Mouse (Mus musculus) liver, embryonic 14.5 days (tissue): ENCODE results near the gene Ergic1. TPM values are rescaled to one million over a fixed set of nuclear protein-coding genes. Genes with fewer than 3 reads are reported as not detected.
A peak's percentile ranks its signal among the peaks of the same experiment; 100 is the strongest.

Experiments used
- ATAC-seq: fragments of 200-750 bp; cut with Nextera tagmentation; 2 replicates; pipeline ENCODE4 v1.8.0; 2017; ENCODE audit warnings: moderate number of reproducible peaks, mild to moderate bottlenecking, moderate library complexity; ENCODE audit not compliant: insufficient read depth
- DNase-seq, 3 experiments: peaks; one replicate each; pipeline ENCODE4 v3.0.0-alpha.2; 2012 to 2013; ENCODE audit warnings: low read depth in 3 of 3, low spot score in 3 of 3
- H3K27ac ChIP-seq: fragments of 300-500 bp; sonication (generic); 2 replicates; pipeline ENCODE4 v1.5.1; 2014; ENCODE audit warnings: moderate library complexity, mild to moderate bottlenecking, control low read depth, inconsistent platforms
- H3K27me3 ChIP-seq: fragments of 300-500 bp; sonication (generic); 2 replicates; pipeline ENCODE4 v1.6.1; 2014; ENCODE audit warnings: mild to moderate bottlenecking, low read length, moderate library complexity; ENCODE audit not compliant: control insufficient read depth, insufficient read depth
- H3K36me3 ChIP-seq: fragments of 300-500 bp; sonication (generic); replicated peaks from 2 replicates; pipeline ENCODE4 v1.6.1; 2014; ENCODE audit warnings: low read depth; ENCODE audit not compliant: control insufficient read depth, insufficient read depth
- H3K4me1 ChIP-seq, 2 experiments: fragments of 200-500 bp in 1 of 2; fragments of 300-500 bp in 1 of 2; sonication (generic) in 1 of 2; replicated peaks; 2 replicates each; pipeline ENCODE4 v1.6.1; 2012 to 2014; ENCODE audit warnings: antibody characterized with exemption in 1 of 2, inconsistent platforms in 1 of 2, low read length in 1 of 2; ENCODE audit not compliant: control insufficient read depth in 2 of 2, insufficient read depth in 2 of 2
- H3K4me2 ChIP-seq: fragments of 300-500 bp; sonication (generic); 2 replicates; pipeline ENCODE4 v1.6.1; 2014; ENCODE audit warnings: low read depth, mild to moderate bottlenecking, control low read depth, moderate library complexity
- H3K4me3 ChIP-seq, 2 experiments: fragments of 200-500 bp in 1 of 2; fragments of 300-500 bp in 1 of 2; sonication (generic) in 1 of 2; 2 replicates each; pipeline ENCODE4 v1.5.1; 2012 to 2014; ENCODE audit warnings: low read depth in 2 of 2, low read length in 2 of 2, mild to moderate bottlenecking in 2 of 2, control low read depth in 1 of 2, inconsistent platforms in 1 of 2, moderate library complexity in 1 of 2; ENCODE audit not compliant: insufficient read depth in 1 of 2
- H3K9ac ChIP-seq: fragments of 300-500 bp; sonication (generic); replicated peaks from 2 replicates; pipeline ENCODE4 v1.6.1; 2014; ENCODE audit warnings: mild to moderate bottlenecking, control low read depth, moderate library complexity
- H3K9me3 ChIP-seq: fragments of 300-500 bp; sonication (generic); 2 replicates; pipeline ENCODE4 v1.6.1; 2016; ENCODE audit warnings: low read length, mixed read lengths; ENCODE audit not compliant: control insufficient read depth
- CTCF ChIP-seq: IDR thresholded peaks from 2 replicates; pipeline ENCODE4 v1.5.1; 2016; ENCODE audit warnings: antibody characterized with exemption, low read depth, control low read depth
- EP300 ChIP-seq: IDR thresholded peaks from 2 replicates; pipeline ENCODE4 v1.6.1; 2016; ENCODE audit warnings: antibody characterized with exemption, low read depth
- WGBS: fragments of 180-500 bp; shearing (Covaris S2); extraction: QIAGEN DNeasy Blood & Tissue Kit; methylation state at CpG from one replicate; pipeline ENCODE4 v1.1.7; 2014; ENCODE audit not compliant: insufficient replicate concordance; 5-methylcytosine and 5-hydroxymethylcytosine counted together
- polyA plus RNA-seq, 2 experiments: library from polyadenylated mRNA; depleted of rRNA in 1 of 2; stranded (reverse) in 1 of 2; unstranded in 1 of 2; fragments of >200 nt; fragmentation: Nextera tagmentation in 1 of 2; extraction: Ambion mirVana in 1 of 2; gene quantifications; 2 replicates each; pipeline versions ENCODE4 v1.2.1 to v1.2.3; 2012 to 2014

Gene Ergic1
- polyA plus RNA-seq, 2 experiments, result 26.0 to 33.4 TPM

DNA sequence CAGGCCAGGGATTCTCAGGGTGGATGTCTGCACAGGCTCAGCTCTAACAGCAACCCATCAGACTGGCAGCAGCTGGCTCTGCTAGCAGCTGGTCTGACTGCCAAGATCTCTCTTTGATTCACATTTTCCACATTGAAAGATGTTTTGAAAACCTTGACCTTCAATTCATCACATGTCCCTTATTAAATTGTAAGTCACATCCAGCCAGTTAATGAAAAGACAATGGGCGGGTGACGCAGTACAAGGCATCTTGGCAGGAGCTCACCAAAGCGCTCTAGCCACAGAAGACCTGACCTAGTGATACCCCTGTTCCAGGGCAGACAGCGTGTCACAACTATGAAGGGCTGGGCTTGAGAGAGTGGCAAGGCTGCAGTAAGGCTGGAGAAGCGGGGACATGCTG lies 21.0 kb downstream of the Ergic1 start:
- no peaks in the 10 kb centered on the region for H3K36me3 ChIP-seq
- DNase-seq (no peak), ATAC-seq (no peak)
- no peaks in the 10 kb centered on the region for H3K9me3 ChIP-seq
- no peak overlapping the region for H3K9ac ChIP-seq
- WGBS, result 89% methylated on average over 5 of the region's 5 CpGs
- no peak overlapping the region for H3K4me2 ChIP-seq
- H3K27me3 ChIP-seq, result no peaks in the 10 kb centered on the region
- H3K4me1 ChIP-seq, result peaks cover 0 to 13% of the 10 kb centered on the region in 2 experiments; a peak in 2 of 4 replicates
- no peak overlapping the region for H3K4me3 ChIP-seq
- H3K27ac ChIP-seq, result no peak overlapping the region
- TF ChIP-seq CTCF, result no peak
- no peak for TF ChIP-seq EP300

DNA sequence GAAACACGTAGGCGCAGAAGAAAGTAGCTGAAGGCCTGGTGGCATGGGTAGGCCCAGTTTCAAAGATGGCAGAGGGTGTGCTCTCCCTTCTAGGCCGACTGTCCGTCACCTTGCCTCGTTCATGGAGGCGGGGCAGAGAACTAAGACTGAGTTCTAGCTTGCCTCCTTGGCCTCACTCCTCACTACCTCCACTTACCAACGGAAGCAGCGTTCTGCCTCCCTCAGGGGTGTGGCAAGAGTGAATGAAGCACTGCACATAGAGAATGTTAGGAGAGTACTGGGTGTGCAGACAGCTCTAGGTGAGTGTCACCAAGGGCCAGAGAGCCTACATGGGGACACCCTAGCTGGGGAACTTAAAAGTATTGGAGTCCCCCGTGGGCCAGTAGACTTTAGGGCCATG lies 21.8 kb downstream of the Ergic1 start:
- Histone ChIP-seq H3K4me3 (no peak overlapping the region), H3K4me2 (no peak overlapping the region), H3K27me3 (no peaks in the 10 kb centered on the region), H3K9ac (no peak overlapping the region), H3K9me3 (no peaks in the 10 kb centered on the region), H3K4me1 (peaks cover 0 to 13% of the 10 kb centered on the region in 2 experiments; a peak in 2 of 4 replicates), H3K36me3 (no peaks in the 10 kb centered on the region; the same call in 1 of the 2 replicates), H3K27ac (no peak overlapping the region)
- no peak for DNase-seq
- WGBS, result 77% methylated on average over 9 of the region's 9 CpGs
- ATAC-seq, result no peak
- TF ChIP-seq EP300 (no peak), CTCF (no peak)

DNA sequence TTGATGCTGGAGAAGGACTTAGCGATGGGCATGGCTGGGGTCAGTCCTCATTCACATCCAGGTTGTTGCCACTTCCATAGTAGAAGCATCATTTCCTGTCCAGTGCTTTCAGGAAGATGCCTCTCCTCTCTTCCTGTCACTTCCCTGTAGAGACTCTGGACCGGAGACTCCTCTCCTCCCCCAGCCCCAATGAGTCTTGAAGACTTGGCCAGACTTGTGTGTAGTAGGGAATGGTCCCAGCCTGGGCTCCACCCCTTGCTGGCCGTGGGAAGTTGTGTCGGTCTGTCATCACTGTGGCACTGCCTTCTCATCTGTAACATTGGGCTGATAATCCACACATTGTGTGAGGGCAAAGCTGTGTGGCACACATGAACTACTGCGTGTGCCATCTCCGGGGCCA lies 22.3 kb downstream of the Ergic1 start:
- DNase-seq (no peak), ATAC-seq (no peak)
- TF ChIP-seq EP300, result no peak
- TF ChIP-seq CTCF, result no peak
- Histone ChIP-seq H3K27me3 (no peaks in the 10 kb centered on the region), H3K4me2 (no peak overlapping the region), H3K36me3 (no peaks in the 10 kb centered on the region; the same call in 1 of the 2 replicates), H3K27ac (no peak overlapping the region), H3K4me1 (peaks cover 0 to 13% of the 10 kb centered on the region in 2 experiments; a peak in 2 of 4 replicates), H3K9ac (no peak overlapping the region), H3K9me3 (no peaks in the 10 kb centered on the region), H3K4me3 (no peak overlapping the region)
- 67% methylated on average over 6 of the region's 6 CpGs for WGBS

DNA sequence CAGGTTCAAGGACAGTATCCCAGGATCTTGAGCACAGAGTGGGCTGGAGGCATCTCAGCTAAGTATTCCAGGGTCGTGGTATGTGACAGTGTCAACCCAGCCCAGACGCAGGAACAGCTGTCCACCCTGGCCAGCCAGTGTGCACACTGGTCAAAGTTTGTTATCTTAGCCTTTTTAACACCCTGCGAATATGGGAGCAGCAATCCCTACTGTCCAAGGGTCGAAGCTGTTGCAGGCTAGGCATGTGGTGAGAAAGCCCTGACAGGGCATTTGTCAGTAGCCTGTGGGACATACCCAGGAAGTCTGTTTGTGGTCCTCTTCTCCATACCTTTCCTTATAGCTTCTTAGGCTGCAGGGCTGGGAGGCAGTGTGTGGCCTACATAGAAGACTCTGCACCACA lies 22.8 kb downstream of the Ergic1 start:
- Histone ChIP-seq H3K9me3 (no peaks in the 10 kb centered on the region), H3K4me2 (no peak overlapping the region)
- DNase-seq, result no peak

DNA sequence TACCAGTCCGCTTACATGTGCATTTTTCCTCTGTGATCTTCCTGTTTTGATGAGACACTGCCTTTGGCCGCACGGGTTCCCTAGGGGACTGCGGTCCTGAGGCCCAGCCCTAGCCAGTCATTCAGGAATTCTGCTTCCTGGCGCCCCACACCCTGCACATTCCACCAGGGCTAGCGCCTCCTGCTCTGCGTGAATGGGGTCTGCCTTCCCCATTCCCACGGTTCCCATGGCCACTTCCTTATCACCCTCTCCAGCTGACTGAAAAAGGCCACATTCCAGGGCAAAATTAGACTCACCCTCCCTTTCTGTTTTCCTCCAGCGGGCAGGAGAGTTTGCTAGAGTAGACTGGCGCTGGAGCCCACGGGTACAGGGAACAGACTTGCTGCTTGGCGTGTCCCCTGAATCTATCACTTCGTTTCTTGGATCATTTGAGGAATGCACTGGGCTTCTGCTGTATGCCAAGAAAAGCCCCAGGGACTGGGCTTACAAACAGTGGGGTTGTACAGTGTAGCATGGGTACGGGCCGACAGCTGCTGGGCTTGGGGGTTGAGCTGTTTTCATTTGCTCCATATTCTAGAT lies 23.4 kb downstream of the Ergic1 start:
- TF ChIP-seq CTCF, result no peak
- no peak for TF ChIP-seq EP300
- Histone ChIP-seq H3K36me3 (no peaks in the 10 kb centered on the region; the same call in 1 of the 2 replicates), H3K27me3 (no peaks in the 10 kb centered on the region), H3K4me2 (no peak overlapping the region), H3K27ac (no peak overlapping the region), H3K9ac (no peak overlapping the region), H3K9me3 (no peaks in the 10 kb centered on the region), H3K4me3 (no peak overlapping the region), H3K4me1 (peaks cover 0 to 13% of the 10 kb centered on the region in 2 experiments; a peak in 2 of 4 replicates)
- DNase-seq (no peak), ATAC-seq (peak; percentile 69)
- WGBS, result 68% methylated on average over 15 of the region's 15 CpGs

More for the DNA sequence above, 22.8 kb downstream of the Ergic1 start:
- H3K4me3 ChIP-seq, result no peak overlapping the region
- ATAC-seq, result peak; percentile 61
- H3K4me1 ChIP-seq, result peaks cover 0 to 13% of the 10 kb centered on the region in 2 experiments; a peak in 2 of 4 replicates
- H3K9ac ChIP-seq, result no peak overlapping the region
- TF ChIP-seq CTCF (no peak), EP300 (no peak)
- no peaks in the 10 kb centered on the region; the same call in 1 of the 2 replicates for H3K36me3 ChIP-seq
- H3K27me3 ChIP-seq, result no peaks in the 10 kb centered on the region
- no peak overlapping the region for H3K27ac ChIP-seq
- WGBS, result 51% methylated on average over 4 of the region's 4 CpGs
